Mouse (Mus musculus): Measurements from ENCODE around the gene Wdr5b. TPM values are rescaled to one million over a fixed set of nuclear protein-coding genes. Genes with fewer than 3 reads are reported as not detected.
A peak's percentile ranks its signal among the peaks of the same experiment; 100 is the strongest.
"Not testable (repeated sequence)": the region's sequence is repeated elsewhere in the genome, so short reads cannot be mapped to it uniquely, and the experiment has no call there.

The Wdr5b gene
- polyA plus RNA-seq (2017; shearing (Covaris generic)) = 1 to 10 TPM; 7.2 to 9.7 (median 7.3) TPM

GRCm38 (mm10) chr16:36040640-36041624, at the start of gene Wdr5b:
Gene Wdr5b (plus strand): TSS chr16:36041190.
- peak; percentile 97 for ATAC-seq

- no peak for ATAC-seq
These were observed 48.6 kb upstream of the Wdr5b start for GRCm38 (mm10) chr16:35992391-35992790.

GRCm38 (mm10) chr16:35993316-35993715, 47.7 kb upstream of the Wdr5b start:
- no peak for ATAC-seq

- not testable (repeated sequence) for ATAC-seq
These were observed 42.1 kb upstream of the Wdr5b start for GRCm38 (mm10) chr16:35998852-35999251.

GRCm38 (mm10) chr16:36008396-36008795, 32.6 kb upstream of the Wdr5b start:
- ATAC-seq = peak; percentile 52

GRCm38 (mm10) chr16:36016335-36016734, 24.7 kb upstream of the Wdr5b start:
- no peak for ATAC-seq

GRCm38 (mm10) chr16:36028120-36028519, 12.9 kb upstream of the Wdr5b start:
- not testable (repeated sequence) for ATAC-seq

- ATAC-seq = no peak
These were observed 633 bp downstream of the Wdr5b start for GRCm38 (mm10) chr16:36041625-36042020.

- no peak for ATAC-seq
These were observed 2.1 kb downstream of the Wdr5b start for GRCm38 (mm10) chr16:36043073-36043472.

GRCm38 (mm10) chr16:36043964-36044363, 3.0 kb downstream of the Wdr5b start:
- no peak for ATAC-seq

GRCm38 (mm10) chr16:36047538-36047937, 6.5 kb downstream of the Wdr5b start:
- no peak for ATAC-seq

GRCm38 (mm10) chr16:36051491-36051890, 10.5 kb downstream of the Wdr5b start:
- no peak for ATAC-seq

- no peak for ATAC-seq
These were observed 12.7 kb downstream of the Wdr5b start for GRCm38 (mm10) chr16:36053524-36054275.

- no peak for ATAC-seq
These were observed 13.9 kb downstream of the Wdr5b start for GRCm38 (mm10) chr16:36054920-36055319.

GRCm38 (mm10) chr16:36056416-36056815, 15.4 kb downstream of the Wdr5b start:
- no peak for ATAC-seq

- ATAC-seq = no peak
These were observed 17.0 kb downstream of the Wdr5b start for GRCm38 (mm10) chr16:36057933-36058475.

- not testable (repeated sequence) for ATAC-seq
These were observed 21.5 kb downstream of the Wdr5b start for GRCm38 (mm10) chr16:36062534-36062933.

- no peak for ATAC-seq
These were observed 22.3 kb downstream of the Wdr5b start for GRCm38 (mm10) chr16:36063315-36063714.

- no peak for ATAC-seq
These were observed 23.9 kb downstream of the Wdr5b start for GRCm38 (mm10) chr16:36064904-36065303.

GRCm38 (mm10) chr16:36067694-36068093, 26.7 kb downstream of the Wdr5b start:
- no peak for ATAC-seq

GRCm38 (mm10) chr16:36068356-36068755, 27.4 kb downstream of the Wdr5b start:
- ATAC-seq = no peak

- ATAC-seq = no peak
These were observed 29.0 kb downstream of the Wdr5b start for GRCm38 (mm10) chr16:36069819-36070575.

Data from inflammation-experienced regulatory T-cells, adult 6 months (primary cell).